Comparison of ENCODE assay signal across 8 mouse cellular contexts in genomic region chr7:27978683-27979528, GRCm38 (mm10). TPM values are rescaled to one million over a fixed set of nuclear protein-coding genes. Genes with fewer than 3 reads are reported as not detected.
DNase-seq lines count a peak whose midpoint lies in the region; ATAC-seq lines count a peak whose summit lies in the region.

Gene Zfp780b (minus strand): TSS chr7:27979171.

- peak within 1 kb of the TSS; percentile 91 for H3K4me3 ChIP-seq in hindbrain, embryonic 14.5 days (replicated peaks; ENCODE audit: low read length)

- no peaks in the 10 kb centered on the region for H3K27me3 ChIP-seq in hindbrain, embryonic 14.5 days (ENCODE audit: control insufficient read depth, insufficient read depth, low read length)

- ATAC-seq in hindbrain, embryonic 14.5 days (ENCODE audit: low FRiP score): peak; percentile 87

- peak; percentile 95 for DNase-seq in R1 (ENCODE audit: low read depth, low spot score)
- DNase-seq in cerebellum, postnatal 25 days: peak; percentile 79 to 87
- peak; percentile 39 to 60 for DNase-seq in frontal cortex, postnatal 25 days (ENCODE audit: low spot score in 2 of 2)
- peak; percentile 81 for DNase-seq in hindbrain, embryonic 14.5 days (ENCODE audit: low spot score)
- peak; percentile 72 to 78 for DNase-seq in layer of hippocampus, postnatal 36 days
- peak; percentile 80 for DNase-seq in lung, postnatal 36 days
- DNase-seq in retina, postnatal 1 day: peak; percentile 87
- peak; percentile 43 to 76 for DNase-seq in urinary bladder, adult 18-20 months (ENCODE audit: low spot score in 2 of 2)

- H3K4me1 ChIP-seq in hindbrain, embryonic 14.5 days (replicated peaks; ENCODE audit: control insufficient read depth, insufficient read depth, low read length): peaks cover 12% of the 10 kb centered on the region; the same call in 1 of the 2 replicates

- H3K9ac ChIP-seq in hindbrain, embryonic 14.5 days: peak within 1 kb of the TSS; percentile 95

- H3K9me3 ChIP-seq in hindbrain, embryonic 14.5 days (ENCODE audit: control insufficient read depth, low read length): peaks cover 19% of the 10 kb centered on the region

- H3K36me3 ChIP-seq in hindbrain, embryonic 14.5 days (replicated peaks; ENCODE audit: control insufficient read depth, insufficient read depth): 0 out of 2 replicates have a peak, but pooled peaks cover 10% of the 10 kb centered on the region

- WGBS in hindbrain, embryonic 14.5 days: under 1% methylated on average over 29 of the region's 29 CpGs

- peak within 1 kb of the TSS; percentile 78 for H3K27ac ChIP-seq in hindbrain, embryonic 14.5 days

- H3K4me2 ChIP-seq in hindbrain, embryonic 14.5 days (replicated peaks): peak within 1 kb of the TSS; percentile 95

RNA-seq across cellular contexts. Expression of gene Zfp780b, which starts in this region (rescaled TPM):
- 23.8 and 26.1 TPM in 2 replicates for polyA plus RNA-seq in hindbrain, embryonic 14.5 days (2014; fragmentation: Nextera tagmentation; extraction: Ambion mirVana)
- 10 to 100 TPM; 21.6 TPM for total RNA-seq in layer of hippocampus, postnatal 36 days (2021)

Comparison
In these comparisons a context has a peak if more than half of its experiments do, and no peak if none do; other contexts are left out.
1. Peak in every context shown above with its lines: DNase-seq, ATAC-seq, H3K4me3 ChIP-seq and H3K27ac ChIP-seq.